Mouse (Mus musculus) layer of hippocampus, adult 18-20 months (tissue): ENCODE measurements at regions not wholly inside any gene's neighbourhood (a gene's known extent, or its start where the extent isn't known, plus 50 kb on each side); places are given as distances from the start of the nearest gene placed in this dataset.
"Not testable (repeated sequence)": the region's sequence is repeated elsewhere in the genome, so short reads cannot be mapped to it uniquely, and the experiment has no call there.

ENCODE experiments used
- DNase-seq, 2 experiments: peaks; one replicate each; pipeline ENCODE4 v3.0.0; 2022; ENCODE audit warnings: low spot score in 2 of 2

- DNase-seq, result peak; percentile 3 to 70
These were observed 59.0 kb upstream of the Kbtbd8 start for GRCm38 (mm10) chr6:95058017-95058416.

GRCm38 (mm10) chr6:95056222-95056621 lies 60.8 kb upstream of the Kbtbd8 start:
- DNase-seq, result no peak

GRCm38 (mm10) chr6:95053717-95054382 lies 63.2 kb upstream of the Kbtbd8 start:
- DNase-seq, result no peak

GRCm38 (mm10) chr6:95041351-95041750 lies 75.7 kb upstream of the Kbtbd8 start:
- not testable (repeated sequence) for DNase-seq

GRCm38 (mm10) chr6:95024239-95024638 lies 92.8 kb upstream of the Kbtbd8 start:
- no peak for DNase-seq

- DNase-seq, result no peak
These were observed 95.3 kb upstream of the Kbtbd8 start for GRCm38 (mm10) chr6:95021724-95022123.

GRCm38 (mm10) chr6:95017911-95018310 lies 99.1 kb upstream of the Kbtbd8 start:
- no peak for DNase-seq

- no peak for DNase-seq
These were observed 99.6 kb upstream of the Kbtbd8 start for GRCm38 (mm10) chr6:95017484-95017883.

- DNase-seq, result no peak
These were observed 103.9 kb upstream of the Kbtbd8 start for GRCm38 (mm10) chr6:95013096-95013495.

- DNase-seq, result no peak
These were observed 110.6 kb upstream of the Kbtbd8 start for GRCm38 (mm10) chr6:95006485-95006884.

GRCm38 (mm10) chr6:95003716-95004115 lies 113.3 kb upstream of the Kbtbd8 start:
- DNase-seq, result no peak

GRCm38 (mm10) chr6:94999562-94999961 lies 117.5 kb upstream of the Kbtbd8 start:
- no peak for DNase-seq

GRCm38 (mm10) chr6:94999002-94999401 lies 118.0 kb upstream of the Kbtbd8 start:
- DNase-seq, result no peak

GRCm38 (mm10) chr6:94998371-94998770 lies 118.7 kb upstream of the Kbtbd8 start:
- DNase-seq, result no peak

GRCm38 (mm10) chr6:94994376-94994775 lies 122.7 kb upstream of the Kbtbd8 start:
- DNase-seq, result no peak

GRCm38 (mm10) chr6:94987427-94987826 lies 129.6 kb upstream of the Kbtbd8 start:
- DNase-seq, result no peak

- DNase-seq, result peak; percentile 16 to 78
These were observed 130.7 kb upstream of the Kbtbd8 start for GRCm38 (mm10) chr6:94986346-94986745.

- no peak for DNase-seq
These were observed 132.6 kb upstream of the Kbtbd8 start for GRCm38 (mm10) chr6:94984411-94984895.

GRCm38 (mm10) chr6:94968683-94969082 lies 148.4 kb upstream of the Kbtbd8 start:
- DNase-seq, result no peak

GRCm38 (mm10) chr6:94966962-94967361 lies 150.1 kb upstream of the Kbtbd8 start:
- peak in 1 of 2 experiments; percentile 54 for DNase-seq

- no peak for DNase-seq
These were observed 153.8 kb upstream of the Kbtbd8 start for GRCm38 (mm10) chr6:94963204-94963603.

- no peak for DNase-seq
These were observed 154.5 kb upstream of the Kbtbd8 start for GRCm38 (mm10) chr6:94962411-94963087.

- DNase-seq, result no peak
These were observed 155.2 kb upstream of the Kbtbd8 start for GRCm38 (mm10) chr6:94961821-94962220.
